Mouse (Mus musculus) small intestine, adult 2 months (tissue): Measurements from ENCODE around the gene 4930539E08Rik.

Experiments
- CTCF ChIP-seq: fragments of 200-500 bp; IDR thresholded peaks from 2 replicates; pipeline ENCODE4 v1.5.1; 2012; ENCODE audit warnings: low read depth, mild to moderate bottlenecking, control low read depth, inconsistent platforms, low read length, moderate library complexity, mixed read lengths; ENCODE audit not compliant: insufficient replicate concordance, insufficient read length; ENCODE audit errors: extremely low read depth
- POLR2A ChIP-seq: fragments of 200-500 bp; IDR thresholded peaks from 2 replicates; pipeline ENCODE4 v1.6.1; 2012; ENCODE audit warnings: low read depth, mild to moderate bottlenecking, control low read depth, inconsistent platforms, low read length, moderate library complexity

- TF ChIP-seq POLR2A (no peak), CTCF (no peak)
Measured at GRCm38 (mm10) chr17:28916520-28916919, 1.4 kb upstream of the 4930539E08Rik start.
